Mouse (Mus musculus): ENCODE measurements around the gene Arhgef40. TPM values are rescaled to one million over a fixed set of nuclear protein-coding genes. Genes with fewer than 3 reads are reported as not detected.

Arhgef40 gene
- total and polyA plus RNA-seq, 3 experiments, result 27.2 to 49.0 (median 27.8) TPM

DNA sequence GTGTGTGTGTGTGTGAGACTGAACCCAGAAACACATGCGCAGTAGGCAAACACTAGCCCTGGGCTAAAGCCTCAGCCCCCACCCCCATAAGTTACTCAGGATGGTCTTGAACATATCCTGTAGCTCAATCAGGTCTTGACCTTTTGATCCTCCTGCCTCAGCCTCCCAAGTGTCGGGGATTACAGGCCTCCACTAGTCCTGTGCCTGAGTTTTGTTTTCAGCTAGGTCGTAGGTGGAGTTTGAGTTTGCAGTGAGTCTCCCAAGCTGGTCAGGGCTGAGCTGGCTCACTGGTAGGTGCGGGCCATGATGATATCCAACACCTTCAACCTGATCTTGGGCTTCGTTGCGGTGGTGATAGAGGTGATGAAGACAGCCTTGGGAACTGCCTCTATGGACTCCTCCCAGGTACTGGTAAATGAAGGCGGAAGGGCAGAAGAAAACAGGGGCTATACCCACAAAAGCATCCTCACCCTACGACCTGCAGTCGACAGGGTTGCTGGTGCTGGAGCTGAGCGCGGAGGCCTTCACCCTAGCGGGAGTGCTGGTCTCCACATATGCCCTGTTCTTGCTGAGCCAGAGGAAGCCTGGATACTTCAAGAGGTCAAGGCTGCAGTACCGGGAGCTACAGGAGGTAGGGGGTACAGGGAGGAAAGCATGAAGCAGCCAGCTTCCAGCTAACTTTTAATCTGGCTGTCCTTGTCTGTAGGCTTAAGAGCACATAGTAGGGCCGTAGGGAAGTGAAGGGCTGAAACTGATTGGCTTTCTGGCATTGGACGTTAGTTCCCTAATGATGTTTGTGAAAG, 33.9 kb downstream of the Arhgef40 start:
- no peak overlapping the region for H3K9ac ChIP-seq (ENCODE audit: low read depth, low read length)
- H3K27me3 ChIP-seq (ENCODE audit: control insufficient read depth, insufficient read depth, low read length), result no peaks in the 10 kb centered on the region

DNA sequence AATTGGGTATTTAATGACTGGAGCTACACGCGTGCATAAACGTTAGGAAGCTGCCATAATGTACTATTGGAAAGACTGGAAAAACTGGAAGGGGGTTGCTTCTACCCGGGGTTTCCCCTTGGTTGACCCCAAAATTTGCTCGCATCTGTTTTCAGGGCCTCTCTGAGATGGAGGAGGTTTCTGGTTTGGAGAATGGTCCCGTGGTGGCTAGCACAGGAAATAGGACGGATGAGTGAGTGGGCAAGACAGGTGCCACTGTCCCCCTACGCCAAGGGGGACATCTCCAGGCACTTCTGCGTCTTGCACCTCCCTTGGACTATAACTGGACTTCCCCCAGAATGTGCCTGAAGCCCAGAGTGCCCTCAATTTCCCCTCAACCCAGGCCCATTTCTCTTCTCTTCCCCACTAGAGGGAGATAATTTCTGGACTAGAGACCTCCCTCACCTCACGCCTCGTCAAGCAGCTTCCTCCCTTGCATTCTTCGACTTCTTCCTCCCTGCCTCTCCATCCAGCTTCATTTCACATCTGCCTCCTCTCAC, 34.6 kb downstream of the Arhgef40 start:
- intact Hi-C loops (cut with DNase I), result loop anchor here (5.0 to 10.0 kb wide), 2 partner anchors 83 to 256 kb away; partner anchors contain the start of genes Hnrnpc, Rab2b and Tox4
- WGBS, result 28% methylated on average over 12 of the region's 12 CpGs

More for the DNA sequence above, 33.9 kb downstream of the Arhgef40 start:
- no peaks in the 10 kb centered on the region; the same call in 1 of the 2 replicates for H3K36me3 ChIP-seq (ENCODE audit: control insufficient read depth, insufficient read depth, low read length)
- intact Hi-C loops (cut with DNase I), result loop anchor here (5.0 to 10.0 kb wide), 2 partner anchors 84 to 256 kb away; partner anchors contain the start of genes Hnrnpc, Rab2b and Tox4
- 89% methylated on average over 15 of the region's 15 CpGs for WGBS
- no peaks in the 10 kb centered on the region for H3K79me2 ChIP-seq (replicated peaks; ENCODE audit: control insufficient read depth, insufficient read depth, low read length)
- no peak for DNase-seq
- TF ChIP-seq POLR2A (IDR thresholded peaks at IDR 0.05; ENCODE audit: insufficient read depth, low read depth, low read length), result no peak
- TF ChIP-seq CTCF (IDR thresholded peaks at IDR 0.05), result no peak
- TF ChIP-seq EP300 (IDR thresholded peaks at IDR 0.05; ENCODE audit: insufficient read depth, low read depth, low read length), result no peak
- peak overlapping the region; percentile 99 for H3K27ac ChIP-seq
- H3K4me1 ChIP-seq (ENCODE audit: control insufficient read depth, insufficient read depth, low read length), result peaks cover 14% of the 10 kb centered on the region
- H3K4me3 ChIP-seq, result no peak overlapping the region

DNA sequence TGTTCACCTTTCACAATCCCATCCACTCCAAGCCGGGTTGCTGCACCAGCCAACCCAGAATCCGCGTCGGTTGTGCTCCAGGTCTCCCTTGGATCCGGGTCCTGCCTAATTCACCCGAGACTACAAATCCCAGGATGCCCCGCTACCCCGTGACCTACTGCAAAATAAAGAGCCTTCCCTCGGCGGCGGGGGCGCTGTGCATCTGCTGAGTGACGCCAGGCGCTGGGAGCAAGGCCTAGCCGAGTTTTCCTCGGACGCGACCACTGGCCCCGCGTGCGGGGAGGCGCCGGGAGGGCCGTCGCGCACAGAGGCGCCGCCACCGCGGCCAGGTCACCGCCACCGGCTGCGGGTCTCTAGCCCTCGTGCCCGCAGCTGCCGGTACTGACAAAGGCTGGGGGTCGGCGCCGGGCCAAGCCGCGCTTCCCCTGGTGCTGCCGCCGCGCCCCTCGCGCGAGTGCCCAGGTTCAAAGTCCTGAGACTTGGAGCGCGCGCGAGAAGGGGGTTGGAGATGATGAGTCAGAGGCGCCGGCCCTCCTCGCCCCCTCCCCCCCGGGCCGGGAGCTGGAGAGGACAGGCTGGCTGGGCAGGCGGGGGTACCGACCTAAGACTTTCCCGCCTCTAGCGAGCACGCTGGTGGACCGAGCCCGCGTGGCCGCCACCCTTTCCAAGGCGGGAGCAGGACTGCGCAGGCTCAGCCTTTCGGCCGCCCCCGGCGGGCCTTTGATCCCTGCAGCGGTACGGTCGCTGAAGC, 35.2 kb downstream of the Arhgef40 start:
- H3K4me3 ChIP-seq, result peak overlapping the region; percentile 71
- H3K9ac ChIP-seq (ENCODE audit: low read depth, low read length), result peak overlapping the region; percentile 83
- intact Hi-C loops (cut with DNase I), result loop anchor here (1.0 to 10.0 kb wide), 3 partner anchors 10 to 255 kb away; partner anchors contain the start of genes Hnrnpc, Rab2b and Tox4
- TF ChIP-seq POLR2A (IDR thresholded peaks at IDR 0.05; ENCODE audit: insufficient read depth, low read depth, low read length), result peak; percentile 71
- no peak for TF ChIP-seq EP300 (IDR thresholded peaks at IDR 0.05; ENCODE audit: insufficient read depth, low read depth, low read length)
- TF ChIP-seq CTCF (IDR thresholded peaks at IDR 0.05), result peak; percentile 69
- WGBS, result under 1% methylated on average over 74 of the region's 74 CpGs
- DNase-seq, result peak; percentile 95 to 98
- no peaks in the 10 kb centered on the region; the same call in 1 of the 2 replicates for H3K36me3 ChIP-seq (ENCODE audit: control insufficient read depth, insufficient read depth, low read length)
- H3K79me2 ChIP-seq (replicated peaks; ENCODE audit: control insufficient read depth, insufficient read depth, low read length), result no peaks in the 10 kb centered on the region
- H3K27ac ChIP-seq, result peak overlapping the region; percentile 99
- H3K4me1 ChIP-seq (ENCODE audit: control insufficient read depth, insufficient read depth, low read length), result peaks cover 14% of the 10 kb centered on the region
- H3K27me3 ChIP-seq (ENCODE audit: control insufficient read depth, insufficient read depth, low read length), result no peaks in the 10 kb centered on the region

More for the DNA sequence above, 34.6 kb downstream of the Arhgef40 start:
- Histone ChIP-seq H3K79me2 (replicated peaks; ENCODE audit: control insufficient read depth, insufficient read depth, low read length) (no peaks in the 10 kb centered on the region), H3K4me1 (ENCODE audit: control insufficient read depth, insufficient read depth, low read length) (peaks cover 14% of the 10 kb centered on the region), H3K27me3 (ENCODE audit: control insufficient read depth, insufficient read depth, low read length) (no peaks in the 10 kb centered on the region), H3K36me3 (ENCODE audit: control insufficient read depth, insufficient read depth, low read length) (no peaks in the 10 kb centered on the region; the same call in 1 of the 2 replicates), H3K4me3 (peak overlapping the region; percentile 71), H3K9ac (ENCODE audit: low read depth, low read length) (peak overlapping the region; percentile 71), H3K27ac (peak overlapping the region; percentile 99)
- no peak for DNase-seq
- peak; percentile 59; the same call in 1 of the 2 replicates for TF ChIP-seq CTCF (IDR thresholded peaks at IDR 0.05)
- TF ChIP-seq POLR2A (IDR thresholded peaks at IDR 0.05; ENCODE audit: insufficient read depth, low read depth, low read length), result no peak
- TF ChIP-seq EP300 (IDR thresholded peaks at IDR 0.05; ENCODE audit: insufficient read depth, low read depth, low read length), result 0 out of 2 replicates have a peak, but pooled peaks have one; percentile 3

DNA sequence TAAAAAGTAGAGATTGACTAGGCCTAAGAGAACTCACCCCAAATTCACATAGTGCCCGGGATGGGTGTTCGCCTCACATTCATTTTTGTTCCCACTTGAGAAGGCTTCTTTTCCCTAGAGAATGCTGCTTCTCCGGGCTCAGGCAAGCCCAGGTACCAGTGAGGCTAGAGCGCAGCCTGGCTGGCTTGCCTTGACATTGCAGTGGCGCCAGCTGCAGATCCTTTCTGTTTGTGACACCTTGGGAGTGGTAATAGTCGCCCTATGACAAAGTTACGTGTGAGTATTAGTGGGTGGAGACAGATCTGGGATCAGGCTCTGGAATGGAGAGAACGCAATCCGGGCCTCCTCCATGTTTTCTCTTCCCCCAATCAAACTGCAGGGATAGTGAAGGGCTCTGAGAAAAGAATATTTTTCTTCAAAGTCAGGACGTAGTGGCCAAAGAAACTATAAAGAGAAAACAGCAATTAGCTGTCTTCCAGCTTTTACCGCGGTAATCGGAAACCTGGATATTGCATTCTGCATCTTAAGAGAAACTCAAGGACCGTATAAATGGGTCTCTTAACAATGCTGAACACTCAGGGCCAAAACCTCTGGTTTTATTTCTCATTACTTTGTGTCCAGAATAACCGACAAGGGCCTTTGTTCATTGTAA, 36.1 kb downstream of the Arhgef40 start, which contains the start of gene Zfp219:
Gene Zfp219, minus strand, starts transcription at position 248 of the 652 bp plus-strand sequence.
- Histone ChIP-seq H3K27ac (peak within 1 kb of the TSS; percentile 99), H3K79me2 (replicated peaks; ENCODE audit: control insufficient read depth, insufficient read depth, low read length) (no peaks in the 10 kb centered on the region), H3K36me3 (ENCODE audit: control insufficient read depth, insufficient read depth, low read length) (no peaks in the 10 kb centered on the region; the same call in 1 of the 2 replicates), H3K9ac (ENCODE audit: low read depth, low read length) (peak within 1 kb of the TSS; percentile 83), H3K4me3 (peak within 1 kb of the TSS; percentile 71), H3K4me1 (ENCODE audit: control insufficient read depth, insufficient read depth, low read length) (peaks cover 12% of the 10 kb centered on the region), H3K27me3 (ENCODE audit: control insufficient read depth, insufficient read depth, low read length) (no peaks in the 10 kb centered on the region)
- intact Hi-C loops (cut with DNase I), result loop anchor here (1.0 kb wide), 1 partner anchor 11 kb away; no protein-coding TSS in a partner anchor
- WGBS, result 9% methylated on average over 15 of the region's 15 CpGs
- peak; percentile 92 for TF ChIP-seq EP300 (IDR thresholded peaks at IDR 0.05; ENCODE audit: insufficient read depth, low read depth, low read length)
- TF ChIP-seq POLR2A (IDR thresholded peaks at IDR 0.05; ENCODE audit: insufficient read depth, low read depth, low read length), result peak; percentile 95
- peak; percentile 86 for TF ChIP-seq CTCF (IDR thresholded peaks at IDR 0.05)
- peak; percentile 81 to 88 for DNase-seq

DNA sequence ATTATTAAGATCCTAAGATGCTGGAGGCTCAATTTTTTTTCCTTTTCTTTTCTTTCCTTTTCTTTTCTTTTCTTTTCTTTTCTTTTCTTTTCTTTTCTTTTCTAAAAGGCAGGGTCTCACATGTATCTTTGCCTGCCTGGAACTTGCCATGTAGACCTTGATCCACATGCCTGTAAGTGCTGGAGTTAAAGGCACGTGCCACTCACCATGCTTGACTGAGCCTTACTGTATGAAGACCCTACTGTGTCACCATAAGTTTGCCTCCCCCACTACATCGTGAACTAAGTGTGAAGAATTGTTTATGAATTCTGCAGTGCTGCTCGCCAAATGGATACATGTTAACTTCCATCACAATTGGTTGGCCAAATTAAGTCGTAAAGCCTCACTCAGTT, 36.6 kb downstream of the Arhgef40 start:
- TF ChIP-seq POLR2A (IDR thresholded peaks at IDR 0.05; ENCODE audit: insufficient read depth, low read depth, low read length) (no peak), EP300 (IDR thresholded peaks at IDR 0.05; ENCODE audit: insufficient read depth, low read depth, low read length) (no peak), CTCF (IDR thresholded peaks at IDR 0.05) (no peak)
- WGBS, result 86% methylated on average over 4 of the region's 4 CpGs
- DNase-seq, result no peak
- peak overlapping the region; percentile 99 for H3K27ac ChIP-seq
- H3K4me1 ChIP-seq (ENCODE audit: control insufficient read depth, insufficient read depth, low read length), result peaks cover 9% of the 10 kb centered on the region
- no peaks in the 10 kb centered on the region for H3K36me3 ChIP-seq (ENCODE audit: control insufficient read depth, insufficient read depth, low read length)
- H3K9ac ChIP-seq (ENCODE audit: low read depth, low read length), result no peak overlapping the region
- H3K79me2 ChIP-seq (replicated peaks; ENCODE audit: control insufficient read depth, insufficient read depth, low read length), result no peaks in the 10 kb centered on the region
- H3K4me3 ChIP-seq, result peak overlapping the region; percentile 71
- intact Hi-C loops (cut with DNase I), result no loop called here
- no peaks in the 10 kb centered on the region for H3K27me3 ChIP-seq (ENCODE audit: control insufficient read depth, insufficient read depth, low read length)

Data from heart, adult 2 months (tissue).